Mouse (Mus musculus): Measurements from ENCODE around the gene Pskh1.

The Pskh1 gene

DNA sequence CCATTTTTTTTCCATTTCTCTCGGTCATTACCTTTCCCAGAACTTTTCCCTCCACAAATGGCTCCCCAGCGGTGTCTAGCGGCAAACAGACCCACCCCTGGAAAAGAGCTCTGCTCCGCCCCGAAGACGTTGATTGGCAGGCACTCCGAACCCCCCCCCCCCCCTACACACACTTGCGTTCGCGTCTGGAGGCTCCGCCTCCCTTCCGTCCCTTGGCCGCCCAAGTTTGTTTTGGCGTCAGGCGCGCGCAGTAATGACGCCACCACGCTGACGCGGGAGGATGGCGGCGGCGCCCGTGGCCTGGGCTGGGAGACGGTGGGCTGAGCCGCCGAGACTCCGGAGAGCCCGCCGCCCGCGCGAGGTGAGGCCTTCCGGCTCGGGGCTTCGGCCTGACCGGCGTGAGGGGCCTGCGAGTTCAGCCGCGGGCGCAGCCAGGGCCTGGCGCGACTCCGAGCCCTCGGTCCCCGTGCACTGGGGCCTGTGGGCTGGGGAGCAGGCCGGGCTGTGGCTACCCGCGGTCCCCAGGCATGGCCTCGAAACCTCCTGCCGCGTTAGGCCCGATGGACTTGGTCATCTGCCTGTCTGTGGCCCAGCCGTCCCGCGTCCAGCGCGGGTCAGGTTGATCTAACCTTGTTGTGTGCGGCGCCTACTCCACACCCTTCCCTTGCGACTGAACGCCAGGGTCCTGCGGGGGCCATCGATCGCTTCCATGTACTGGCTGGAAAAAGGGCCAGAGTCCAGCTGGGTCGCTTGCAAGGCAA is at the start of gene Pskh1:
Gene Pskh1 (plus strand): TSS at position 262 of the 761 bp plus-strand sequence.
- peak; percentile 92 for DNase-seq (ENCODE audit: low spot score)

DNA sequence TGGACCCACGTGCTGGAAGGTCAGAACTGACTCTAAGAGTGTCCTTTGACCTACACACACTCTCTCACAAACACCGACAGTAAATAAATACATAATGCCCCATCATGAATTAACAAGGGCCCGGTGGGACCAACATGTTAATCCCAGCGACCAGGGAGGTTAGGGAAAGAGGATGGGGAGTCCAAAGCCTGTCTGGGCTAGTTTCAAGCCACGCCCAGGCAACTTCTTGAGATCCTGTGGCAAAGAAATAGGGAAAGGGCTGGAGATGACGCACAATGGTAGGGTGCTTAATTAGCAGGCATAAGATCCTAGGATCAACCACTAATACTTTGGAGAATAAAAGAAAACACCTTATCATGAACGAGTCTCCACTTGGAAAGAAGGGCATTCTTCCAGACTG is 49.6 kb upstream of the Pskh1 start:
- DNase-seq (ENCODE audit: low spot score), result no peak

DNA sequence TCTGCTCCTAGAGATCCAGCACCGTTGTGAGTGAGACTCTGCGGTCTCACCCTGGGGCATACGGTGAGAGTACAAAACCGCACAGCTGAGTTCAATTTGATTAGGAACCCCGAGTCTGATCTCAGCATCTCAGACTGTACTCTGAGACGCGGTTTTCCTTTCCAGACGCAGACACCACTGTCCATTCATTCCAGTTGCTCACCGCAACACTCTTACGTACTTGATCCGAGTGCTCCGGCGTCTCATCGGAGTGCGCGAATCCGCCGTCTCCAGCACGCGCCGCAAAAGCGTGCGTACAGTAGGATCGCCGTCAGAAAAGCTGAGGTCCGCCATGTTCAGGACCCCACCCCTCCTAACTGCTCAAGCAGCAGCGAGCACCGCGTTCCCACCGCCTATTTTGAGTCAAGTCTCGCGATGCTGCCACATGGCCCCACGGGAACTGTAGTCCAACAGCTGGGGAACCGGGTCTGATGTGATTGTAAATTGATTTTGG is 48.5 kb upstream of the Pskh1 start:
- peak; percentile 92 for DNase-seq (ENCODE audit: low spot score)

DNA sequence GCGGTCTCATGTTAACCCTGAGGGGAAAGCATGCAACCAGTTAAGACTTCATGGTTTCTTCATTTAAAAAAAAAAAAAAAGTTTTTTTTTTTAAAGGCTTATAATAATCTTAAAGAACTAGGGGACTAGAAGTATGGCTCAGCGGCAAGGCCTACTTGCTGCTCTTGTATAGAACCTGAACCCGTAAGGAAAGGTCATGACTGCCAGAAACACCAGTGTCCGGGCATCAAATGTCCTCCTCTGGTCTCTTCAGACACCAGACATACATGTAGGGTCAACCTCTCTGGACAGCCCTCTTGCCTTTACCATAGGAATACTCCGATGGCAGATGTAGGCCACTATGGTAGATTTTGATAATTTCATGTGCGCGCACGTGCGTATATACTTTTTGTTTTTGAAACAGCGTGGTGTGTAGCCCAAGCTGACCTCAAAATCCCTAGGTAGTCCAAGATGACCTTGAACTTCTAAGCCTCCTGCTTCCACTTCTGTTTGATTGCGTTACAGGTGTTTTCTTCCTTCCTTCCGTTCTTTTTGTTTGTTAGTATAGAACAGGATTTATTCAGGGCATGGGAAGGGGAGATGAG is 48.0 kb upstream of the Pskh1 start:
- no peak for DNase-seq (ENCODE audit: low spot score)

DNA sequence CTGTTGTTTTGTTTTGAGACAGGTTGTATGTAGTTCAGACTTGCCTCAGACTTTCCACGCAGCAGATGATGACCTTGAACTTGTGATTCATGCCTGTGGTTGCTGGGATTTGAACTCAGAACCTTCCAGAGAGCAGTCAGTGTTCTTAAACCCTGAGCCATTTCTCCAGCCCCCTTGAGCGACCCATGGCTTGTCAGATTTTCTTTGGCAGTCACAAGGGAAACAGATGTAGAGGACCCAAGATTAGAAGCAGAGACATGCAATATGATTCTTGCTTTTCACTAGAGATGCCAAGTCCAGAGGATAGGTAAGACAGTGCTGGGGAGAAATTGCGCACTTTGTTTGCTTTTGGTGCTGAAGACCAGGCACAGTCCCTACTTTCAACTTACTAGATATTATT is 47.1 kb upstream of the Pskh1 start, which contains the start of gene Cenpt:
Gene Cenpt (minus strand): TSS at position 101 of the 400 bp plus-strand sequence.
- DNase-seq (ENCODE audit: low spot score), result no peak

DNA sequence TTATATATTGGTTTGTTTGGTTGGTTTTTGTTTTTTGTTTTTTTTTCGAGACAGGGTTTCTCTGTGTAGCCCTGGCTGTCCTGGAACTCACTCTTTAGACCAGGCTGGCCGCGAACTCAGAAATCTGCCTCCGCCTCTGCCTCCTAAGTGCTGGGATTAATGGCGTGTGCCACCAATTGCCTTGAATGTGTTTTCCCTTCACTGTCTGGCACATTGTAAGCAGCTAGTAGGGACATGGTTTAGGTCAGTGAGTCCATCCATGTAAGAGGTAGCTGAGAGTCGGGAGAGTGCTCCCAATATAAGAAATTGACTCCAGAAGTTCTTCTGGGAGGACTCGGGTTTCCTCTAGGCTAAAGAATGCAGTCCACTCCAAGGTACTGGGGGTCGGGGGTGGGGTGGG is 45.9 kb upstream of the Pskh1 start:
- DNase-seq (ENCODE audit: low spot score), result no peak

DNA sequence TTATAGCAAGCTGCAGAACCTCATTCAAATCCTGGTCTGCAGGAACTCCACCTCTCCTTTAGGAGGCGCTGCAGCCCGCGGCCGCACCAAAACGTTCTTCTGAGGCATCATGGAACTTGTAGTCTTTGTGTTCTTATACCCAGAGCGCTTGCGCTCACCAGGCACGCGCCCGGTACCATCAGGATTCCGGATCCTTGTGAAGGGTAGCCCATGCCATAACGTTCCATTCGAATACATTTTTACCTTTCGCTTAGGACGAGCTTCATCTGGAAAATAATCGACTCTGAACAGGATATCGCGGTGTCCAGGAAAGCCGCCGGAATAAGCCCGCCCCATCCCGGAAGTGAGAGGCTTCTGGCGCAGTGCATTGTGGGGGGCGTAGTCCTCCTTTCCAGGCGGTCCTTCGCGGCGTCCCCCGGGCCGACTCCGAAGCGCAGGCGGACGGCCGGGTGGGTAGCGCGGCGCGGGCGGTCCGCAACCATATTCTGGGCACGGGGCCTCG is 45.5 kb upstream of the Pskh1 start, which contains the start of gene Thap11:
Gene Thap11 (plus strand): TSS at position 418 of the 502 bp plus-strand sequence.
- peak; percentile 94 for DNase-seq (ENCODE audit: low spot score)

DNA sequence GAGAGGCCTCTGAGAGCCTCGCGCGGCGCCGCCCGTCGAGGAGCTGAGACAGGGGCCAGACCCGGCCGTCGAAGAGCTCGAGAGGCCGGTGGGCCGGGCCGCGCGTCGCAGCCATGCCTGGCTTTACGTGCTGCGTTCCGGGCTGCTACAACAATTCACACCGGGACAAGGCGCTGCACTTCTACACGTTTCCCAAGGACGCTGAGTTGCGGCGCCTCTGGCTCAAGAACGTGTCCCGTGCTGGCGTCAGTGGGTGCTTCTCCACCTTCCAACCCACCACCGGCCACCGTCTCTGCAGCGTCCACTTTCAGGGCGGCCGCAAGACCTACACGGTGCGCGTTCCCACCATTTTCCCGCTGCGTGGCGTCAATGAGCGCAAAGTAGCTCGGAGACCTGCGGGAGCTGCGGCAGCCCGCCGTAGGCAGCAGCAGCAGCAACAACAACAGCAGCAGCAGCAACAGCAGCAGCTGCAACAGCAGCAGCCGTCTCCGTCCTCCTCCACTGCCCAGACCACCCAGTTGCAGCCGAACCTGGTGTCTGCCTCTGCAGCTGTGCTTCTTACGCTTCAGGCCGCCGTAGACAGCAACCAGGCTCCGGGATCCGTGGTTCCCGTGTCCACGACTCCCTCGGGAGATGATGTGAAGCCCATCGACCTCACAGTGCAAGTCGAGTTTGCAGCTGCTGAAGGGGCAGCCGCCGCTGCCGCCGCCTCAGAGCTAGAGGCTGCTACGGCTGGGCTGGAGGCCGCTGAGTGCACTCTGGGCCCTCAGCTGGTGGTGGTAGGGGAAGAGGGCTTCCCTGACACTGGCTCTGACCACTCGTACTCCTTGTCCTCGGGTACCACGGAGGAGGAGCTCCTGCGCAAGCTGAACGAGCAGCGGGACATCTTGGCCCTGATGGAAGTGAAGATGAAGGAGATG is 44.7 kb upstream of the Pskh1 start:
- no peak for DNase-seq (ENCODE audit: low spot score)

DNA sequence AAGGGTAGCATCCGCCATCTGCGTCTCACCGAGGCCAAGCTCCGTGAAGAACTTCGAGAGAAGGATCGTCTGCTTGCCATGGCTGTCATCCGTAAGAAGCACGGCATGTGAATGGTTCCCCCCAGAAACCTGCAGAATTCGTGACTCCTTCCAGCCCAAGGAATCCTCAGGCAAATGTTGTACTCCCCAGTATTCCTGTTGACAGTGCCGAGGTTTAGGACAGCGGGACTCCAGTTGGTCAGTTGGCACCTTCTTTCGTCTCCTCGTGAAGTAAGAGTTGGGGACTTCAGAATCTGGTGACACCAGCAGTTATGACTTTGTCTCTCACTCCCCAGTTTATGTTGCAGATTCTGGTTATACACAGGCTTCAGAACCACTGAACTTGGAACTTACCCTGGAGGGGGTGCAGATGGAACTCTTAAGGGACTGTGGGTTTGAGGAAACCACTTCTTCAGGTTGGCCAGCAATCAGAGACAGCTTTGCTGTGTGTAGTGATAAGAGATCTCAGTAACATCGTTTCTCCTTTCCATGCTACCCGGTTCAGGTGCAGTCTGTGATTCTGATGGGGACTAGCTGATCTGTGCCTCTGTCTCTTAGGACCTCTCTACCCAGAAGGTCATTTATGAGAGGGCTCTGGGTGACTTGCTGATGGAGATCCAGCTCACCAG is 43.9 kb upstream of the Pskh1 start:
- DNase-seq (ENCODE audit: low spot score), result no peak

DNA sequence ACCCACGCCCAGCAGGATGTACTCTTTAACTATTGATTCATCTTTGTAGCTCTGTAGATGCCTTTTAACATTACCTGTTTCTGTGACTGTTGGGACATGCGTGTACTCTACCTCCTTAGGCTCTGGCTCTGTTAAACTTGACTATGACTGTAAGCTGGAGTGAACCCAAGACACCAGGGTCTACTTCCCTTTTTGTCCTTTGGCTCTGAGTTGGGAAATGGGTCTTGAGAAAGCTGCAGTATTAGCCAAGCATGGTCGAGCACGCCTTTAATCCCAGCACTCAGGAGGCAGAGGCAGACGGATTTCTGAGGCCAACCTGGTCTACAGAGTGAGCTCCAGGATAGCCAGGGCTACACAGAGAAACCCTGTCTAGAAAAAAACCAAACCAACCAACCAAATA is 41.7 kb upstream of the Pskh1 start:
- DNase-seq (ENCODE audit: low spot score), result peak; percentile 41

DNA sequence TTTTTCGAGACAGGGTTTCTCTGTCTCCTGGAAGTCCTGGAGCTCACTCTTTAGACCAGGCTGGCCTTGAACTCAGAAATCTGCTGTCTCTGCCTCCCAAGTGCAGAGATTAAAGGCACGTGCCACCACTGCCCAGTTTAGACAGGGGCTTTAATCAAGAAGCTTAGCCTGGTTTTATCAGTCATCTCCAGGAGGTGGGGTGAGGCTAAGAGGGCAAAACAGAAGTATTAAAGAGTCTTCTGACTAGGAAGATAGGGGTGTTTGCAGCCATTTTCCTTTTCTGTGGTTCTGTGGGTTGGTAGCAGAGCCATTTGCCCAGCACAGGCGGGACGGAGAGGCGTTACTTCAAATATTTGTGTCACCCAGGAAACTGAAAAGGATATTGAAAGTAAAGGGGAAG is 40.9 kb upstream of the Pskh1 start:
- no peak for DNase-seq (ENCODE audit: low spot score)

DNA sequence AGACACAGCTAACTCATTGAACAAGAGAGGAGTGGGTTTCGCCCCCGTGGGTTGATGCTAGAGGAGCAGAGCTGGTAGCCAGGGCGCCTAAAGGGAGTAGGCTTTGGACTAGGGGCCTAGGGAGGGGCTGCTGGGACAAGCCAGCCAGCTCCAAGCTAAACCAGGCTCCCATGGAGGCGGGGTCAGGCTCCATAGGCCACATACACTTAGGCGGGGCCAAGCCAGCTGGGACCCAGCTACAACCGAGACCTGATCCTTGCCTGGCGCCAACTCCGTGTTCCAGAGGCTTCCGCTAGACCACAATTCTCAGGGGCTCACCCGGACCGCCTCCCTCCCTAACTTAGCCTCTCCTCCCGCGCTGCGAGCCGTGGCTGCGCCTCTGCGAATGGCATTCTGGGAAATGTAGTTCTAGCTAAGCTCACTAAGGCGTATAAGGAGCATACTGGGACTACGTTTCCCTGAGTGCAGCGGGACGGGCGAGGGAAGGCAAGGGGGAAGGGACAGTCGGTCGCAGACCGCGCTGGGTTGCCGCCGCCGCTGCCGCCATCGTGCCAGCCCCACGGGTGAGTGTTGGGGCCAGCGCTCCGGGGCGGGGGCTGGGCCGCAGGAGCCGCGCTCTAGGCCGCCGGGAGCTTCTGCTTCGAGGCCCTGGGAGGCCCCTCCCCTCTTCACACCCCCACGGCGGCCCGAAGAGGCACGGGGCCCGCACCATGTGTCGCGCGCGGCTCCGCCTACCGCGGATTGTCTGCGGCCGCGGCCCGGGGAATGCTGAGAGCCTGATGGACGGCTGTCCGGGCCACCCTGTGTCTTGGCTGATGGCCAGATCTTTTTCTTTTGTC is 39.9 kb upstream of the Pskh1 start, which contains the start of gene Nutf2:
Gene Nutf2 (plus strand): TSS at position 438 of the 839 bp plus-strand sequence.
- DNase-seq (ENCODE audit: low spot score), result peak; percentile 99

DNA sequence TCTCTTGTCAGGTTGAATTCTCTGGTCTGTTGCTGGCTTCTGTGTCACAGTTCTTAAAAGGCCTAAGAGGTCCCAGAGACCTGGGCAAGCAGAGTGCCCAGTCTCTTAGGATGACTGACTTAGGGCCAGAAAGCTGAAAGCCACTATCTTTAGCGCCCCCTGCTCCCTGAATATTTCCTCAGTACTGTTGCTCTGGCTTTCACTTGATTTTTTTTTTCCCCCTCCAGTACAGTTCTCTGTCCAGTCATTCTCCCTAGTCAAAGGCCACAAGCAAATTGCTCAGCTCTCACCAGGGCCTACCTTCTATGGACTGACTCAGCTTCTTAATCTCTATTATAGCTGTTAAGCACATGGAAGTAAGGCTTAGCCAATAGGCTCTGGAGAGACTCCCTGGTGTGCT is 38.3 kb upstream of the Pskh1 start:
- DNase-seq (ENCODE audit: low spot score), result no peak

DNA sequence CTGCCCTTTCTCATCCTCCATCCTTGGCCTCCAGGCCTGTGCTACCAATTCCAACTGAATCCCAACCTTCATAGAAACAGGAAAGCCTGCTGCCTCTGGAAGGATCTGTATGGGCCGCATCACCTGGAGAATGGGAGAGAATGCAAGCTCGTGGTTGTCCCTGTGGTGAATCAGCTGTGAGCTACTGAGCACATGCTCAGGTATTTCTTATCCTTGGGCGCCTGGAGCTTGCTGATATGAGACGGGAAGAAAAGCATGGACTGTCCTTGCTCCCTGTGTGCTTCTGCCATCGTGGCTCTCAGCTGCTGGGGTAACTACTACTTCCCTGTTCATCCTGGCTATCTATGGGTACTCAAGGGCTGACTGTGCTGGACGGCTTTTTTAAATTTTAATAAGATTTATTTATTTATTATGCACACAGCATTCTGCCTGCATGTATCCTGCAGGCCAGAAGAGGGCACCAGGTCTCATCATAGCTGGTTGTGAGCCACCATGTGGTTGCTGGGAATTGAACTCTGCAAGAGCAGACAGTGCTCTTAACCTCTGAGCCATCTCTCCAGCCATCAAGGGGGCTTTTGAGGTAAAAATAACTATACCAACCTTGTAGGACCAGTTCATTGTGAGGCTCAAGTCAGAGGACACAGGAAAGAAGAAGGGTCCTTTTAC is 33.7 kb upstream of the Pskh1 start:
- no peak for DNase-seq (ENCODE audit: low spot score)

DNA sequence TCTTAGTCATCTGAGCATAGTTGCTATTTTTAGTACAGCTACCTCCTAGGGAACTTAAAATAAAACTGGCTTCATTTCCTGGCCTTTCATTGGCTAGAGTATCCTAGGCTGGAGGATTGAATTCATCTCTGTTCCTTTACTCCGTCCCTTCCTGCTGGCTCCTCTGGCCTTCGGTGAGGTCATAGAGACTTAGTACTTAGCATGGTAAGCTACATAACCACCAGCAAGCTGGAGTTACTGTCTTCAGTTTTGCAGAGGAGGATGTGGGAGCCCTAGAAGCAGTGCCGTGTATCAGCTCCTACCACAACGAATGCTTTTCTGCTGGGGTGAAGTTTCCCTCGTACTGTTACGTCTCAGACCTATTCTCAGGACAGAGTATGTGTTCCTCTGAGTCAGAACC is 25.9 kb upstream of the Pskh1 start:
- no peak for DNase-seq (ENCODE audit: low spot score)

DNA sequence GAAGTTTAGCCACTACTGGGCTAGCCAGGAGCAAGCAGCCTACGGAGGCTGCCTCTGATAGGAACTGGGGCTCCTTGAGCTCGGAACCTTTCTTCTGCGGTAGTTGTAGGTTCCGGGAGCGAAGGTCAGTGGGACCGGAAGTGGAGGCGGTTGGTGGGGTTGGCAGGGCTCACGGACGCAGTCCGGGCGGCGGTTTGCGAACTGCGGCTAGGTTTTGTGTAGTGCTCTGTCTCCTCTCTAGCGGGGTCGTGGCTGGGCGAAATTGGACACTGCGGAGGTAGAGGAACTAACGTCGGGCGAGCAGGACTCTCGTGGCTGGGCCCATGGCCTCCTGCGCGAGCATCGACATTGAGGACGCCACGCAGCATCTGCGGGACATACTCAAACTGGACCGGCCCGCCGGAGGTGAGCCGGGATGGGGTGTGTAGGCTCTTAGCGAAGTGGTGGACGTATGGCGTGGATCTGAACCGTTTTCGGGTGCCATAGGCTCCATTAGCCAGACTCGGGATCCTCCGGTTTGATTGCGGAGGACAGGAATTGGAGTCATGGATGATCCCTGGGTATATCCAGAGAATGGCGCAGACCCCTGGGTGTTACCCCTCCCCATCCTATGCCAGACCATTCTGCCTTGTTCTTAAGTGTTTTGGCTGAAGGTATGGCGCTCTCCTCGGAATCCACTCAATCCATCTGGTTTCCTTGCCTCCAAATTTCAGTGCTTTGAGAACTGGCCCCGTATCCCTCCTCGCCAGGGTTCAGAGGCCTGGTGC is 19.3 kb upstream of the Pskh1 start, which contains the start of gene Edc4:
Gene Edc4 (plus strand): TSS at position 128 of the 767 bp plus-strand sequence.
- peak; percentile 86 for DNase-seq (ENCODE audit: low spot score)

DNA sequence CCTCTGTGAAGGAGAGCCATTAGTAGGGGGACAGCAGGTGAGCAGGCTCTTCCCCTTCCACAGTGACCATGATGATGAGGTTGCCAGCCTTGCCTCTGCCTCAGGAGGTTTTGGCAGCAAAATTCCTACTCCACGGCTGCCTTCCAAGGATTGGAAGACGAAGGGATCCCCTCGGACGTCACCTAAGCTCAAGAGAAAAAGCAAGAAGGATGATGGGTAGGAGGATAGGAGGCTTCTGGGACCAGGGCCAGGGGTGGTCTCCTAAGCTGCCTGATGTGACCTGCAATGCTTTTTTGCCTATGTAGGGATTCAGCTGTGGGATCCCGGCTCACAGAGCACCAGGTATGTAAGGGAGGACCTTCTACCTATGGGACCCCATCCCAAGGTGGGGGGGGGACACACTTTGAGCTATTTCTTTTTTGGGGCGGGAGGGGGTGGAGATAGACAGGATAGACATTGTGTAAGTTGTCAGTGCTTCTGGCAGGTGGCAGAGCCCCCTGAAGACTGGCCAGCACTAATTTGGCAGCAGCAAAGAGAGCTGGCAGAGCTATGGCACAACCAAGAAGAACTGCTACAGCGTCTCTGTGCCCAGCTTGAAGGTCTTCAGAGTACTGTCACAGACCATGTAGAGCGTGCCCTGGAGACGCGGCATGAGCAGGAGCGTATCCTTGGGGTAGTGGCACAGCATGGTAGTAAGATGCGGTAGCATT is 10.3 kb upstream of the Pskh1 start:
- no peak for DNase-seq (ENCODE audit: low spot score)

DNA sequence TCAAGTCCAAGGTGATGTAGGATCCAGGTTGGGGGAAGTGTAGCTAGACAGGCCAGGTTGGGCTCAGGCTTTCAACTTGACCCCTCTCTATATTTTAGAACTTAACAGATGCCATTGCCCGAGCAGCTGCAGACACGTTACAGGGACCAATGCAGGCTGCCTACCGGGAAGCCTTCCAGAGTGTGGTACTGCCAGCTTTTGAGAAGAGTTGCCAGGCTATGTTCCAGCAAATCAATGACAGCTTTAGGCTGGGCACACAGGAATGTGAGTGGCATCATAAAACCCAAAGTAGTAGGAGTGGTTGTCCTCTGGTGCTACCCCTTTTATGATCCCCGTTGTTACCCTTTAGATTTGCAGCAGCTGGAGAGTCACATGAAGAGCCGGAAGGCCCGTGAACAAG is 9.4 kb upstream of the Pskh1 start:
- no peak for DNase-seq (ENCODE audit: low spot score)

DNA sequence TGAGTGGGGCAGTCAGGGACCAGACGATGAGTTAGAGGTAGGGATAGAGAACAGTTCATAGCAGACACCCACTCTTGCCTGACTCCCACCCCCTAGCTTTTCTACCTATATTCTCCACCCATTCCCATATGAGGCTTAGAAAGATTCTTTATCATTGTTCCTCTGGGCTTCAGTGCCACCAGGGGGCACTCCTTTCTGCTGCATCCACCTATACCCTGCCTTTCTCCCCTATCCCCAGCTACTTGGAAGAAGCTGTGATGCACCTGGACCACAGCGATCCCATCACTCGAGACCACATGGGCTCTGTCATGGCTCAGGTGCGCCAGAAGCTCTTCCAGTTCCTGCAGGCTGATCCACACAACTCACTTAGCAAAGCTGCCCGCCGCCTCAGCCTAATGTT is 7.8 kb upstream of the Pskh1 start:
- DNase-seq (ENCODE audit: low spot score), result no peak
